Mouse (Mus musculus) small intestine, adult 2 months (tissue): ENCODE results near the gene 1700020L24Rik. TPM values are rescaled to one million over a fixed set of nuclear protein-coding genes. Genes with fewer than 3 reads are reported as not detected.
A peak's percentile ranks its signal among the peaks of the same experiment; 100 is the strongest.

Experiments
- H3K27ac ChIP-seq: fragments of 200-500 bp; 2 replicates; pipeline ENCODE4 v1.5.1; 2012; ENCODE audit warnings: low read depth, low read length, control low read depth, inconsistent platforms; ENCODE audit not compliant: insufficient read depth
- H3K27me3 ChIP-seq: fragments of 200-500 bp; 2 replicates; pipeline ENCODE4 v1.6.1; 2012; ENCODE audit warnings: mild to moderate bottlenecking, moderate library complexity, low read length, inconsistent platforms; ENCODE audit not compliant: control insufficient read depth, insufficient read depth
- H3K36me3 ChIP-seq: fragments of 200-500 bp; 2 replicates; pipeline ENCODE4 v1.6.1; 2012; ENCODE audit warnings: mild to moderate bottlenecking, low read length, control low read depth, inconsistent platforms; ENCODE audit not compliant: control insufficient read depth, insufficient read depth
- H3K4me1 ChIP-seq: fragments of 200-500 bp; 2 replicates; pipeline ENCODE4 v1.6.1; 2012; ENCODE audit warnings: low read length, inconsistent platforms, mixed read lengths; ENCODE audit not compliant: control insufficient read depth, insufficient read depth, insufficient read length
- H3K4me3 ChIP-seq: fragments of 200-500 bp; 2 replicates; pipeline ENCODE4 v1.5.1; 2012; ENCODE audit warnings: low read depth, mild to moderate bottlenecking, control low read depth, inconsistent platforms, low read length, moderate library complexity
- CTCF ChIP-seq: fragments of 200-500 bp; IDR thresholded peaks from 2 replicates; pipeline ENCODE4 v1.5.1; 2012; ENCODE audit warnings: low read depth, mild to moderate bottlenecking, control low read depth, inconsistent platforms, low read length, moderate library complexity, mixed read lengths; ENCODE audit not compliant: insufficient replicate concordance, insufficient read length; ENCODE audit errors: extremely low read depth
- POLR2A ChIP-seq: fragments of 200-500 bp; IDR thresholded peaks from 2 replicates; pipeline ENCODE4 v1.6.1; 2012; ENCODE audit warnings: low read depth, mild to moderate bottlenecking, control low read depth, inconsistent platforms, low read length, moderate library complexity
- WGBS: fragments of 180-500 bp; shearing (Covaris S2); methylation state at CpG from one replicate; pipeline ENCODE4 v1.1.7; 2018; 5-methylcytosine and 5-hydroxymethylcytosine counted together
- polyA plus RNA-seq: library from polyadenylated mRNA; depleted of rRNA; stranded (reverse); fragments of >200 nt; gene quantifications from 2 replicates; pipeline ENCODE4 v1.2.3, GENCODE M21; 2012

1700020L24Rik gene
- polyA plus RNA-seq, 1 experiment, result 1.4 TPM

- 50% methylated on average over 7 of the region's 7 CpGs for WGBS
- Histone ChIP-seq H3K4me1 (peaks cover 16% of the 10 kb centered on the region), H3K27ac (no peak overlapping the region), H3K4me3 (no peak overlapping the region), H3K27me3 (peaks cover 3% of the 10 kb centered on the region; the same call in 1 of the 2 replicates), H3K36me3 (no peaks in the 10 kb centered on the region)
- TF ChIP-seq POLR2A (no peak), CTCF (no peak)
Measured at GRCm38 (mm10) chr11:83441235-83441634, 3.8 kb downstream of the 1700020L24Rik start.

- H3K27me3 ChIP-seq, result peaks cover 3% of the 10 kb centered on the region; the same call in 1 of the 2 replicates
- peak overlapping the region; percentile 13; the same call in 1 of the 2 replicates for H3K4me3 ChIP-seq
- H3K36me3 ChIP-seq, result no peaks in the 10 kb centered on the region
- TF ChIP-seq CTCF, result peak; percentile 50; the same call in 1 of the 2 replicates
- no peak for TF ChIP-seq POLR2A
- 21% methylated on average over 29 of the region's 29 CpGs for WGBS
- H3K4me1 ChIP-seq, result peaks cover 17% of the 10 kb centered on the region
- no peak overlapping the region for H3K27ac ChIP-seq
Measured at GRCm38 (mm10) chr11:83442596-83443267, 5.3 kb downstream of the 1700020L24Rik start.

- no peak overlapping the region for H3K27ac ChIP-seq
- WGBS, result 10% methylated on average over 7 of the region's 7 CpGs
- peaks cover 3% of the 10 kb centered on the region; the same call in 1 of the 2 replicates for H3K27me3 ChIP-seq
- no peaks in the 10 kb centered on the region for H3K36me3 ChIP-seq
- peaks cover 20% of the 10 kb centered on the region for H3K4me1 ChIP-seq
- no peak overlapping the region for H3K4me3 ChIP-seq
- TF ChIP-seq CTCF, result no peak
- no peak for TF ChIP-seq POLR2A
Measured at GRCm38 (mm10) chr11:83443824-83444223, 6.3 kb downstream of the 1700020L24Rik start.

GRCm38 (mm10) chr11:83445001-83445400 is 7.5 kb downstream of the 1700020L24Rik start:
- Histone ChIP-seq H3K27ac (no peak overlapping the region), H3K4me3 (peak overlapping the region; percentile 58), H3K36me3 (no peaks in the 10 kb centered on the region), H3K27me3 (peaks cover 3% of the 10 kb centered on the region; the same call in 1 of the 2 replicates), H3K4me1 (peaks cover 20% of the 10 kb centered on the region)
- TF ChIP-seq CTCF, result peak; percentile 17; the same call in 1 of the 2 replicates
- TF ChIP-seq POLR2A, result no peak
- WGBS, result 23% methylated on average over 19 of the region's 19 CpGs

- TF ChIP-seq POLR2A, result no peak
- no peak for TF ChIP-seq CTCF
- Histone ChIP-seq H3K4me3 (no peak overlapping the region), H3K27ac (no peak overlapping the region), H3K4me1 (peaks cover 21% of the 10 kb centered on the region), H3K27me3 (peaks cover 3% of the 10 kb centered on the region; the same call in 1 of the 2 replicates), H3K36me3 (peaks cover 2% of the 10 kb centered on the region; the same call in 1 of the 2 replicates)
- 83% methylated on average over 10 of the region's 10 CpGs for WGBS
Measured at GRCm38 (mm10) chr11:83447612-83448011, 10.1 kb downstream of the 1700020L24Rik start.

GRCm38 (mm10) chr11:83448021-83448926 is 10.8 kb downstream of the 1700020L24Rik start:
- no peak overlapping the region for H3K4me3 ChIP-seq
- TF ChIP-seq POLR2A (no peak), CTCF (no peak)
- peaks cover 3% of the 10 kb centered on the region; the same call in 1 of the 2 replicates for H3K27me3 ChIP-seq
- peaks cover 2% of the 10 kb centered on the region; the same call in 1 of the 2 replicates for H3K36me3 ChIP-seq
- 58% methylated on average over 16 of the region's 16 CpGs for WGBS
- H3K4me1 ChIP-seq, result peaks cover 21% of the 10 kb centered on the region
- H3K27ac ChIP-seq, result no peak overlapping the region

- peaks cover 3% of the 10 kb centered on the region; the same call in 1 of the 2 replicates for H3K27me3 ChIP-seq
- H3K27ac ChIP-seq, result no peak overlapping the region
- no peak overlapping the region for H3K4me3 ChIP-seq
- peaks cover 2% of the 10 kb centered on the region; the same call in 1 of the 2 replicates for H3K36me3 ChIP-seq
- TF ChIP-seq CTCF (no peak), POLR2A (no peak)
- H3K4me1 ChIP-seq, result peaks cover 20% of the 10 kb centered on the region
Measured at GRCm38 (mm10) chr11:83448927-83449236, 11.4 kb downstream of the 1700020L24Rik start.
